20 mouse cellular contexts compared by ENCODE assay signal in the genomic region with DNA sequence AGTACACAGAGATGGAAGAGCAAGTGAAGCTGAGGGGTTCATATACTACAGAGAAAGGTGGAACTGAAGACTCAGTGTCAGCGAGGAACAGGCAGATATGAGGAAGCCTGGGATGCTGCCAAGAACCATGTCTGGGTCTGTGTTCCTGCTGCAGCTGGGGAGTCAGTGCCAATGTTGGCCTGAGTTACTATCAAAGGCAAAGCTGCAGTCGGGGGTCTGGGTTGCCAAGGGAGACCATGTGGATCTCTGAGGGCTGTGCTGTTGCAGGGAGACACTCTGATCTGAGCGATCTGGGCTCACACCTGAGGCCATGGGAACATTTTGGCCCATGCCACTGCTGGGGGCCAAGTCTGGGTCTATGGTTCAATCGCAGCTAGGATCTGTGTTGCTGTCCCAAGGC.
DNase-seq lines count a peak whose midpoint lies in the region; ATAC-seq and TF ChIP-seq lines count a peak whose summit lies in the region.
"Had no signal": no experiment of that assay in that cellular context is flagged by ENCODE, and none has a peak within 500 bp of the region (broad histone marks: within the 10 kb centered on the region; RNA-seq: fewer than 3 reads in every experiment).

No protein-coding gene starts in this region.

- no peak for TF ChIP-seq CTCF in layer of hippocampus, adult 2 months (conservative IDR thresholded peaks at IDR 0.05)

- no peak for ATAC-seq in heart, embryonic 12.5 days (ENCODE audit: insufficient number of reproducible peaks, low FRiP score)

- 63% methylated on average over 4 of the region's 4 CpGs for WGBS in heart, embryonic 12.5 days

- H3K27ac ChIP-seq in heart, embryonic 12.5 days (ENCODE audit: poor library complexity, severe bottlenecking), result no peak overlapping the region
- H3K27ac ChIP-seq in layer of hippocampus, adult 2 months, result peak overlapping the region; percentile 32; the same call in 1 of the 2 replicates
- H3K27ac ChIP-seq: embryonic facial prominence, embryonic 10.5 days; heart, adult 2 months; macrophage; neural tube, embryonic 13.5 days; stomach, postnatal 0 days had no signal

- no peaks in the 10 kb centered on the region for H3K27me3 ChIP-seq in heart, embryonic 12.5 days (replicated peaks)
- H3K27me3 ChIP-seq: neural tube, embryonic 13.5 days had no signal

- no peak overlapping the region for H3K4me3 ChIP-seq in heart, embryonic 12.5 days
- H3K4me3 ChIP-seq in layer of hippocampus, adult 2 months, result no peak overlapping the region
- H3K4me3 ChIP-seq: embryonic facial prominence, embryonic 10.5 days; erythroblast, embryonic 14.5 days; heart, adult 2 months; neural tube, embryonic 13.5 days had no signal

- H3K9me3 ChIP-seq in heart, embryonic 12.5 days (replicated peaks), result no peaks in the 10 kb centered on the region
- H3K9me3 ChIP-seq: embryonic facial prominence, embryonic 10.5 days; G1E; neural tube, embryonic 13.5 days had no signal

- no peak overlapping the region for H3K9ac ChIP-seq in heart, embryonic 12.5 days
- H3K9ac ChIP-seq: neural tube, embryonic 13.5 days had no signal

- no peak overlapping the region for H3K4me2 ChIP-seq in heart, embryonic 12.5 days
- H3K4me2 ChIP-seq: neural tube, embryonic 13.5 days had no signal

- peak; percentile 80 for DNase-seq in heart, adult 11 months
- no peak for DNase-seq in layer of hippocampus, adult 2 months (ENCODE audit: low spot score in 2 of 2)
- DNase-seq in layer of hippocampus, adult 11-12 months (ENCODE audit: low spot score), result no peak
- DNase-seq in right cerebral cortex, postnatal 10 days (ENCODE audit: low spot score in 2 of 2), result peak; percentile 50 to 61
- DNase-seq in right cerebral cortex, postnatal 36 days (ENCODE audit: low spot score in 2 of 2), result no peak
- DNase-seq in layer of hippocampus, postnatal 14 days (ENCODE audit: low spot score in 2 of 2), result peak; percentile 9 to 11
- DNase-seq: adrenal gland, postnatal 10 days; cerebellum, postnatal 36 days; kidney, adult 9 months; kidney, postnatal 4 days; lung, adult 2 months; thymus, postnatal 25 days had no signal

- no peaks in the 10 kb centered on the region for H3K4me1 ChIP-seq in heart, embryonic 12.5 days (replicated peaks)
- H3K4me1 ChIP-seq: neural tube, embryonic 13.5 days had no signal

- H3K36me3 ChIP-seq in heart, embryonic 12.5 days, result no peaks in the 10 kb centered on the region
- H3K36me3 ChIP-seq: embryonic facial prominence, embryonic 10.5 days; G1E; neural tube, embryonic 13.5 days had no signal

Comparison
In these comparisons a context has a peak if more than half of its experiments do, and no peak if none do; other contexts are left out.
1. DNase-seq: peak in heart, adult 11 months (single experiment), right cerebral cortex, postnatal 10 days (2 of 2) and layer of hippocampus, postnatal 14 days (2 of 2); none in layer of hippocampus, adult 2 months (0 of 2), layer of hippocampus, adult 11-12 months (single experiment) and right cerebral cortex, postnatal 36 days (0 of 2).